Mouse (Mus musculus): Measurements from ENCODE around the gene Phldb2.

Gene Phldb2

DNA sequence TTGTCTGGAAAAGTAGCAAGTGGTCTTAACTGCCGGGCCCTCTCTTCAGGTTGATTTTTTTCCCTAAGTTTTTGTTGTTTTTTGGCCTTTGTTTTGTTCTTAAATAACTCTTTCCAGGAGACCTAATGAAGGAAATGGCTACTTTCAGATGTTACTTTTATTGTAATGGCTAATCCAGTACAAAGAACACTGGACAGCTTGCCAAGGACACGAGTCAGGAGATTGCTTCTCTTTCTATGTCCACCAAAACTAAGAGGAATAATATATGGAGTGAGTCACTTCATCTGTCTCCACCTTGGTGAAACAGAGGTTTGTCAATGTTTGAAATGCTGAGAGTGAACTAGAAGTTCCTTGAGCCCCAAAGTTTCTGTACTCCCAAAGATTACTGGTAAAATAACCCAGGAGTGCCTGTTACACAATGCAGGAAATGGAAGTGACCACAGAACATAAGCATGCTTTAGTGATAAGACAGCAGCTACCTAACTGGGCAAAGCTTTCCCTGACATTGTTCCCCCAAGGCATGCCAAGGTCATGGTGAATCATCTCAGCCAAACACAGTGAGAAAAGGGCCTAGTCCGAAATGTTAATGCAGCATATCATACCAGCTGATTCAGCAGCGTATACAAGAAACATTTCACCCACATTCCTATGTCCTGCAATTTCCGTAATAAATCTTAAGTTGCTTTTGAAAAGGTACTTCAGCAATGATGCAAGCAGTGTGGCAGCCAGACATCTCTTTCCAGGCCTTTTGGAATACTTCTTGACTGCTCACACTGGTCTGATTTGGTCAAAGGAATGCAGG is 115.7 kb downstream of the Phldb2 start:
- no peak for DNase-seq (ENCODE audit: low spot score)

DNA sequence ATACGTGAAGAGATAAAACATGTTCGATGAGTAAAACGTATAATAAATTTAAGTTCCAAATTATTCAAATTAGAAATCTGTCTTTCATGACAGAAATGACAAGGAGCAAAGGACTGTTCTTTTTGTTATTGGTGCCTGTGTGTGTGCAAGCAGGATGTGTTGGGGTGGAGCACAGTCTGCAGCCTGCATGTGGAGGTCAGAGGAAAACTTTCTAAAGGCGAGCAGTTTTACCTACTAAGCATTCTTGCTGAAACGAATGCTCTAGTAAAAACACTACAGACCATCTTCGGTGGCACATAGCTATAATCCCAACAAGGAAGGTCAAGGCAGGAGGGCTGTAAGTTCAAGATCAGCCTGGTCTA is 120.7 kb downstream of the Phldb2 start:
- no peak for DNase-seq (ENCODE audit: low spot score)

DNA sequence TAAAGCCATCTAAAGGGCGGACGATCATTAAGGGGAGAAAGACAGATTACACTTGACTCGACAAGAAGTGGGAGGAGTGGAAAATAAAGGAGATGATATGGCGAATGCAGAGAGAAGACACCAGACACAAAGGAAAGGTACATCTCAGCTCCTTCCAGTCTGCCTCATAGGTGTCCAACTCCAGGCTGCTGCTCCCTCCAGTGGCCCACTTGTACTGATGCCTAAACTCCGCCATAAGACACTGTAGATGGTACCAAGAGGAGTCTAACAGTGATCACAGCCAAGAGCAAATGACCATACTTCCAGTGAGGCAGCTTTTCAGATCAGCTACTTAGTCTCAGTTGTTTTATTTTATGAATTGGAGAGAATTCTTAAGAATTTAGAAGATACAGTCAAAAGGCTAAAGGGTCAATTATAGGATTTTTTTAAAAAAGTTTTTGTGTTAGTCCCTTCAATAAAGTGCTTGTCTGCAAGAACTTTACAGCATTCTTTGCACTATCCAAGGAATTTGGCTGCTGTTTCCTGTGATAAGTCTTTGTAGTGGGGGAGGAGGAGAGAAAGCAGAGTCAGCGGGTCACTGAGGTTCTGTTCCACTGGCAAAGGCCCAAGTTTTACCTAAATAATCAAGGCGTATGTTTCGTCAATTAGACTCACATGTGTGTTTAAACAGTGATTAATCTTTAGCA is 121.2 kb downstream of the Phldb2 start:
- no peak for DNase-seq (ENCODE audit: low spot score)

DNA sequence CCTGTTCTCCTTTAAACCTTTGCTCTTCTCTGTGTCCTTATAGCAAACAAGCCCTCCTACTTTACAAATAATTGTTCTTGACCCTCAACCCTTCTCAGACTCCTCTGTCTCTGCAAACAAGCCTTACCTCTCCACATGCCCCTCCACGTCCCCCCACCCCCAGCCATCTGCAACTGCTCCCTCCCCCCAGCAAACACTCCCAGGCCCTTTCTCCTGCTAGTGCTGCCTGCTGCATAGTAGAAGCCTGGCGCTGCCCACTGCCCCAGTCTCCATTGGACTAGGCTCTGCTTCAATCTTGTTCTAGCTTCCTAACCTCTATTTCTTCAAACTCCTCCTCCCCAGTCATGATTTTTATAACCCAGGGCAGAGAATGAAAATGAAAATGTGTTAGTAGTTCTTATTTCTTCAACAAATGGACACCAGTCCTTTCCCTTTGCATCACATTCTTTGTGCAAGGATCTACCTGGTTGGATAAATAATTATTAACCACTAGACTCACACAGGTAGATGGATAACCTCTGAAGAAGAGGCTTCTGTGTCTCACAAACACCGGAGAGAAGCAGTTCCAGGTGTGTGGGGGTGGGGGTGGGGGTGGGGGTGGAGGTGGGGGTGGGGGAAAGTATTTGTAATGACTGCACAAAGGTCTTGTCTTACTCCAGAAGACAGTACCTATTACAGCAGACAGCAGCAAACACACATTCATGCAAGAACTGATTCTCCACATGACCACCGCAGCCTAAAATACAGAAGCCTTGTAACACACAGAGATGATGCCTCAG is 122.1 kb downstream of the Phldb2 start:
- no peak for DNase-seq (ENCODE audit: low spot score)

DNA sequence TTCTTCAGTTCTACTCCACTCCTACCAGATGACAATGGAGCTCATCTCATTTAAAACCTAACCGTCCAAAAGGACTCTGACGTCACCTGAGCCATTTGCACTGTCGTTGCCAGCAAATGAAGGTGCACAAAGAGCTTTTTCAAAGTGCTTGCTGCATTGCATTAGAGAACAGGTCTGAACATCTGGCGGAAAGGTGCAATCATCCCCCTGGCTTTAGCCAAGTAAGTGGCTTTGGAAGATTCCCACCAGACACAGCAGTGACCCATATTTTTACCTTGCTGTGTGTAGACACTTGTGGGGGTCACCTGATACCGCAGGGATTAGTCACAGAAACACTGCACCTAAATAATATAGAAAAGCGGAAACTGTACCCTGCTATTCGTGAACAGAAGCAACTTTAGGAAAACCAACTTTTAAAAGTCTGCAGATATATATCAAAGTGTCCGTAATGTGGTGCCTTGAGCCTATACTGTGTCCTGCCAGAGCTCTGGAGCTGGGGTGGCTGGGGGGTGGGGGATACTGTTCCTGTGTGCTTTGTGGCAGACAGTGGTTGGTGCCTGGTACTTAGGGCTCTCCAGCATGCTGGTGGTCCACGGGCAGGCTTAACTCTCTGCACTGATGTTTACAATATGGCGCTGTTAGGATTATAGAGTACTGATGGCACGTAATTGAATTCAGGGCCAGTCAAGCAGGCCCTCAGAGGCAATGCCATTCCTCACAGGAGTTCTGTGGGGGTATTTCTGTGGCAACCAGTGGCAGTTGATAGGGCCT is 123.1 kb downstream of the Phldb2 start:
- no peak for DNase-seq (ENCODE audit: low spot score)

DNA sequence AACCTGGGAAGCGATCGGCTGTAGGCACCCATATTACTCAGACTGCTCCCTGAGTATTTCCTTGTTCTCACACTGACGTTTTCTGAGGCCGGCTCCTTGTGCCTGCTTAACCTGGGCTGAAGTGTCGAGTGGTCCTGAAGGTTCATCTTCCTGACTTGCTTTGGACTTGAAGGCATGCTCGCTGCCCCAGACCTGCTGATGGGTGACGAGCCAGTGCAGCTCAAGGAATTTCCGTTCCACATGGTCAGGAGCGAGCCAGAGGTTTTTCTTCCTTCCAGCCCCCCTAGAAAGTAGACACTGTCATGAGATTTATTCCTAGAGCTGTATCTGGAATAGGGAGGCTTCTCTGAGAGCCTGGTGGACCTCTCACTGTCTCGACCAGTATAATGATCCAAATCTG is 128.1 kb downstream of the Phldb2 start:
- no peak for DNase-seq (ENCODE audit: low spot score)

DNA sequence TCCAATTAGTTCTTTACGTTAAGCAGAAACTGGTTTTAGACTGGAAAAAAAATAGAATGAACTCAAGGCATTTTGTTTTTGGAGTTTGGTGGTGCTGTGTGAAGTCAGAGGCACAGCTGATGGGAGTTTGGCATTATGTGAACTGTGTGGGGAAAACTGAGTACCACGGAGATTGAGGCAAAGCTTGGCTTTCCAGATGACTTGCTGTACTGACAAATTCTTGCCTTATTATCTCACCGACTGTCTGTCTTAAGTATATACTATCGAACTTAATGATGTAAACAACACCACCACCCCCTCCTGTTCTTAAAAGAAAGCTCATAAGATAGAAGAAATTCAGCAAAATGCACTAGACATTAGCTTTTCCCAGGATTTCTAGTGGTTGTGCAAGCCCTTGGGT is 129.4 kb downstream of the Phldb2 start:
- DNase-seq (ENCODE audit: low spot score), result no peak

DNA sequence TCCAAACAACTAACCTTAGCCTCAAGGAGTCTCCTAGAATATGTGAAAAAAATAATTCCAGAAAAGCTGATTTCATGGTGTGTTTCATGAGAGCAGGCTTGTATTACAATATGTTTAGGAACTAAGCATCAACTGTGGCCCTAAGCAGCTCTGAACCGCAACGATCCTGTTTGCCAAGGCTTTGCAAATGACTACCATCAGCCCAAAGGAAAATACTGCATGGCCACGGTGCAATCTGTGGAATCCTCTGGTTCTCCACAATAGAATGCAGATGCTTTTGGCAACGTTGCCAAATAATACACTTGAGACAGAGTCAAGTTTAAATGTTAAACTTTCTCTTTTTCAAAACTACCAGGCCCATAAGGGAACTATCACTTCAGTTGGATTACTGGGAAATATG is 133.5 kb downstream of the Phldb2 start:
- no peak for DNase-seq (ENCODE audit: low spot score)

DNA sequence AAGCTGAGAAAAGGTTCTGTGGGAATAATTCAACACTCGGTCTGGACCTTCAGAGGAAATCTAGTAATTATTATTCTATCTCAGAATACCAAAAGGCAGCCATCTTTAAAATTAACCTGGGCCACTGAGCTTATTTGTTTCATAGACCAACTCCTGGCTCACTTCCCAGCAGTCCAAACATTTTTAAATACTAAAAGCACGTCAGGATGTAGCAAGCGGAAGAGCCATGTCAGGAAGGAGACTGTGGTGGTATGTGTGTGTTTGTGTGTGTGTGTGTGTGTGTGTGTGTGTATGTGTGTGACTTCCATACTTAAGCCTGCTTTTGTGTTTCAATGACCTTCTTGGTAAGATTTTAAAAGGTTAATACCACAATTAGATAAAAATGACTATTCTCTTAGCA is 135.6 kb downstream of the Phldb2 start:
- no peak for DNase-seq (ENCODE audit: low spot score)

DNA sequence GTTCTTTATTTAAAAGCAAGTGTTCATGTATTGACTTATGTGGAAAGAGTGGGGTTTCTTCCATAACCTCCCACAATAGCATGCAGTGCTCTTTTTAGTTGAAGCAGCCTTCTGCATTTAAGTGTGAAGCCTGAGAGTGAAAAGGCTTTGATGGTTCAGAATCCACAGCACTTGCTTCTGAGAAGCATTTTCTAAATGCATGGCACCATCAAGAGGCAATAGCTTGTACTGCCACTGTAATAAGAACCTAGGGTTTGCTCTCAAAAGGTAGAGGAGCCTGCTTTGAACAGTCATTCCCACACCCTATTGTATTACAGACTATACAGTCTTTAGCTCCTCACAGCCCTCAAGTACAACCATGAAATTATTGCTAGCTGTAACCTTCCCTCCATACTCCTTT is 136.7 kb downstream of the Phldb2 start:
- DNase-seq (ENCODE audit: low spot score), result no peak

DNA sequence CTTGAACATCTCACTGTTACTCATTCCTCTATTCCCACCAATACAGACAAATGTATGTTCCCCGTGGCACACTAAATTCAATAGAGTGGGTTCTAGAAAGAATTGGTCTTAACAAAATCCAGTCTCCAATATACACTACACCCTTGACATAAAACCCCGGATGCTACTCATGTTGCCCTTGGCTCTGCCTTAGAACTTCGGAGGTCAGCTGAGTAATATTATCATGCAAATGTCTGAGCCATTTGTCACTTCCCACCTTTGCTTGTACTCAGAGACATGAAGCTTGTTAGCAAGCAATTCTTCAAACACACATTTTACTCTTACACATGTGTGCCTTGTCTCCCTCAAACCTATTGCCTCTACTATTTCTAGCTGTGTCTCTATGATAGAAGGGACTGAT is 138.8 kb downstream of the Phldb2 start:
- no peak for DNase-seq (ENCODE audit: low spot score)

DNA sequence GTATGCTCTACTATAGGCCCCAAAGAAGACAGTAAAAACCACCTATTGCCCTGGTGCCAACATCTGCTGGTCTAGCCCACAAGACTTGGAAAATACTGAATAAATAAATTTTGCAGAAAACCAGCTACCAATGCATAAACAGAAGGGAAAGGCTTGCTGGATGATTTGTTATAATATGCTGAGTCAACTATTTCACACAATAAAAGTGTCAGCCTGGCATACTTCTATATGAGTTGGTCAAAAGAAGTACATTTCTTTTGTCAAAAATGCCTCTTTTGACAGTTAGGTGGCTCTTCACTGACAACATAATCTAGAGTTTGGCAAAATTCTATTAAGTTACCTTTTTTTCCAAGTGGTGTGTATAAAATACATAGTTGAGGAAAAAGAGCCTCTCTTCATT is 141.6 kb downstream of the Phldb2 start:
- DNase-seq (ENCODE audit: low spot score), result no peak

DNA sequence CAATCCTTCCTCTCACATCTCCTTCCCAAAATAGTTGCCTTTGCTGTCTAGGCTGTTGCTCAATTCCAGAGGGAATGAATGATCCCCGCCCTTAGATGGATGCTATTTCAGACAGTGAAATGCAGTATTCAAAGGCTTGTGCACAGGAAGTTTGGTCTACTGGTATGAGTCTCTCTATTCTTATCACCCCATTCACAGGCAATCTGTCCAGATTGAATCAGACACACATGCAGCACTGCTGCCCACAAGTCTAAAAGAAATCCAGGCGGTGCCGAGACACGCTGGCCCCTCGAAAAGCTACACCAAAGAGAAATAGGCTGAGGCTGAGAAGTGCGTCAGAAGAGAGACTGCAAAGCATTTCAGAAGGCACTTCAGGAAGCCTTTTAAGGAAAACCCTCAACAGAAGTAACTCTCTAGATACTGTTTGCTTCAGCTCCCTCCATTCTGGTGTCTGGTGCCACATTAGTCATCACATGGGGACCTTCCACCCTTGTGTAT is 142.5 kb downstream of the Phldb2 start:
- DNase-seq (ENCODE audit: low spot score), result no peak

DNA sequence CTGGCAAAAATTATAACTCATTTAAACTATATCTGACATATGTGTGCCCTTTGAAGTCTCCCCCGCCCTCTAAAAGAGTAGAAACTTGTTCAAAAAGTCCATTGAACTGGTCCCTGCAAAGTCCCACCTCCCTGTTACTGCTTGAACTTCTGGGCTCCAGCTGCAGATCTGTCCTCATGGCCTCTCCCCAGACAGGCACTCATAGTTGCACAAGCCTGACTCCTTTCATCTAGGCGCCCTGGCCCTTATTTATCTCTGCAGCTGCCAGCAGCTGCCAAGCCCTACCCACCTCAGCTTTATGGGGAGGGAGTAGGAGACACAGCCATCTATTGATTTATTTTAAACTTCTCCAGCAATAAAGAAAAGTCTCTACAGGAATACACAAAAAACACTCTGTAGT is 143.2 kb downstream of the Phldb2 start:
- no peak for DNase-seq (ENCODE audit: low spot score)

DNA sequence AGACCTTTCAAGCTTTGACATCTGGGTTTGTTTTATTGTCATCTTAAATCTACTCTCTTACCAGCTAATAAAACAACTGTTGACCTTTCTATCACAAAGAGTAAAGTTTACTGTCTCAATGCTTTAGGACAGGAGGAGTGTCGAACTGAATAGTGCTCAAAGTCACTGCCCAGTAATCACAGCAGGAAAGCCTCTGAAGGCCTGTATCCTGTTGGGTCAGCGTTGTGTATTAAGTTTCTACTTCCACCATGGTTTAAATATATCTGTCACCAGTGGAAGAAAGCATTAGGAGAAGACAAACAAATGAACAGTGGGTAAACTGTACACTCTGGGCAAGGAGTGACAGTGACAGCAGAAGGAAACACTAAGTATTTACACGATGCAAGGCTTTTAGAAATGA is 148.7 kb downstream of the Phldb2 start:
- DNase-seq (ENCODE audit: low spot score), result no peak

DNA sequence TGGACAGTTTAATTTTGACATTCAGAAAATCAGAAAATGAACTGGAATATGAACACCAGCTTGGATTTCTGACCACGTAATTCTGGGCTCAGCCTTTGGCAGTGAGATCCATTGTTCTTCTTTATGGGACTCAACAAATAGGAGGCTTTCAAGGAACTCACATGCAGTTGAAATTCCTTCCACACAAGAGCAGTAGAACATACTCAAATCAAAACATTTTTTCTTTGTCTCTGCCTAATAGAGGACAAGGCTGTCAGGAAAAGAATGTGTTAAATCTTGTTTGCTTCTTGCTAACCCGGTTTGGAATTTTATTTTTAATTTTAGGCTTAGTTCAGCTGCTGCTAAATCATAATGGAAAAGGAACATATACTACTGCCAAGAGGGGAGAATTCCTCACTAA is 153.0 kb downstream of the Phldb2 start:
- no peak for DNase-seq (ENCODE audit: low spot score)

DNA sequence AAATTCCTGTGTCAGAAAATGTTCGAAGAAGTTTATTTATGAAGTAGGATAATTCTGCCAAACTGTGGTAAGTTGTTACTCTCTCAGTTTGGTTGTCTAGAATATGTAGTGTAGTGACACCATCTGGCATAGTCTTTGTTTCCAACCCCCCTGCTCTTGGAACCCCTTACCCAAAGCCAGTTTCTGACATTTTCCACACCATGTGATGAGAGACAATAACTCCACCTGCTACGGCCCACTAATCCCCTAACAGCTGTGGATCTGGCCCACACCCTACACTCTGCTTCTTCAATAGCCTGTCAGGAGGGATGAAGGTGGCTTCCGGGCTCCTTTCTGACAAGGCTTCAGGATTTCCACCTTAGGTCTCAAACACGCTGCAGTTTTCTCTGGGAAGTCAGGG is 154.2 kb downstream of the Phldb2 start:
- no peak for DNase-seq (ENCODE audit: low spot score)

DNA sequence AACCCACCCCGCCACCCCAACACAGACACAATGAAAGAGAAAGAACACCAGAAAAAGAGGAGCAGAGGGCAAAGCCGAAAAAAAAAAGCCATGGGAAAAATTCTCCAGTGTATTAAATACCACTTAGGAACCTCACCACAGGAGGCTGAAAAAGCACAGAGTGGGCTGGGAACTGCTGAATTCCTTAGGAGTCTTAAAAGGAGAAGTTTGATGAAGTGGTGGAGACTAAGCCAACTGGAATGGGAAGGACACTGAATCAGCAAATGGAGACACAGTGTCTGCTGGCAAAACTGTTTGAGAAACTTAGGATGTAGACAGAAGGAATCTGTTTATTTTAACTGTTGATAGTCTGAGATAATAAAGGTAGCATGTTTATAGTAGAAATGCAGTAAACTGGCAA is 154.8 kb downstream of the Phldb2 start:
- DNase-seq (ENCODE audit: low spot score), result no peak

DNA sequence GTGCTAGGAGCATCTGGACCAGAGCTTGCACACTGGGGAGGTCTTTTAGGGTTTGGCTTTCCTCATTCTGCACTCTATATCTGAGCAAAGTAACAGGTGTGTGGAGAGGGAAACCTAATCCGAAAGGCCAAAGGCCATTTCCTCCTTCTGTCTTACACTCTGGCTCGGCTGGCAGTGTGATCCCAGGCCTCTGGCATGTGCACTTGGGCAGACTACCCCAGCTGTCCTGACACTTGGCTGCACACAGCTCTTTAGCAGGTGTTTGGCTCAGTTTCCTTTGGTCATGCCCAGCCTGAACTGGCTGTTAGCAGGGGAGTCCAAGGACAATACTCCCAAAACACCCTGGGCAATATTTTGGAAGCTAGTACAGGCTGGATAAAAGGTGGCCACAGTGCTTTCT is 156.6 kb downstream of the Phldb2 start:
- no peak for DNase-seq (ENCODE audit: low spot score)

DNA sequence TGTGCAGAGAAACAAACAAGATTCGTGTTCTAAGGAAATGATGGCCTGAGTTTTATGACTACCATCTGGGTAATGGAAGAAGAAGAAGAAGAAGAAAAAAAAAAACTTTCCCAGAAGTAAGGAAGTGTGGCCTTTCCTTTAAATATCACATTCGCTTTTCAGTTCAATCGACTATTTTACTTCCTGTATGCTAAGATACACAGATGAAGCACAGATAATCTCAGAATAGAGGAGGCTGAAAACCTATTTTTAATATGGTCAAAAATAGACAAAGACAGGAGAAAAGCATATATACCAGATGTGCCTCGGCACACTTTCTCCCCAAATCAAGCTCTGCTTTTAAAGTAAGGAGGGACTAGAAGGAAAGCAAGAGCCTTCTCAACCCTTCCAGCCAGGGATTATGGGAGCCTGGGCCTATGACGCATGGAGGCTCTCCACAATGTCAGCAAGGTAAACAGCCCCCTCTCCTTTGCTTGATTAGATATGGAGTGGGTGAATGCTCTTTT is 158.2 kb downstream of the Phldb2 start:
- no peak for DNase-seq (ENCODE audit: low spot score)

DNA sequence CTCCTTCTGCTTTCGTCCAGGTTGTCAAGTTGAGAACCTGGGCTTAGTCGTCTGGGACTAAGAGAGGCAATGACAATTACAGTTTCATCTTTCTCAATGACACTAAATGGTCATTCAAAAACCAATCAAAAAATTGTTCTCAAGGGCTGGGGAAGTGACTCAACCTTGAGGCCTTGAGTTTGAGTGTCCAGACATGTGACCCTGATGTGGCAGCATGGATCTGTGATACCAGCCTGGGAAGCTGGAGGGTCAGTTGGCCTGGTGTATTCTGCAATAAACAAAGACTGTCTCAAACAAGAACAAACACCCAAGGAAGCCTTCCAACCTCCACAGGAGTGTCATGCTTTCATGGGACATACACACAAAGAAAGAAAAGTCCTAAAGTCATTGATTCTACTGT is 160.6 kb downstream of the Phldb2 start:
- DNase-seq (ENCODE audit: low spot score), result no peak

DNA sequence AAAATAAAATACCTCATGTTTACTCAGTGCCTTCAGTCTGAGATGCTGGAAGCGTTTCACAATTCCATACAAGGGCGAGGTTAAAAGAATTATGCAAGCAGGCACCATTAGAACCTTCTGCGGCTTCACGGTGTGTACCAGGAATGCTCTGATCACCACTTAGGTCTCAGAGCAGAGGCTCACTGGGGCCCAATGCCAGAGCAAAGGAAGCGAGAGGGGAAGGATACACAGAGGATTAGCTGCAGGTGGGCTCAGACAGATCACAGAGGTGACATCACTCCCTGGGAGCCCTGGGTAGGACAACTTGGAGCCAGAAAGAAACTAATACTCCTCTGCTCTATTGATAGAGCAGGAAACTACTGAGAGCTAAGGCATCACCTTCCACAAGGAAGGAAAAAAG is 162.1 kb downstream of the Phldb2 start:
- no peak for DNase-seq (ENCODE audit: low spot score)
